In the genomic region with DNA sequence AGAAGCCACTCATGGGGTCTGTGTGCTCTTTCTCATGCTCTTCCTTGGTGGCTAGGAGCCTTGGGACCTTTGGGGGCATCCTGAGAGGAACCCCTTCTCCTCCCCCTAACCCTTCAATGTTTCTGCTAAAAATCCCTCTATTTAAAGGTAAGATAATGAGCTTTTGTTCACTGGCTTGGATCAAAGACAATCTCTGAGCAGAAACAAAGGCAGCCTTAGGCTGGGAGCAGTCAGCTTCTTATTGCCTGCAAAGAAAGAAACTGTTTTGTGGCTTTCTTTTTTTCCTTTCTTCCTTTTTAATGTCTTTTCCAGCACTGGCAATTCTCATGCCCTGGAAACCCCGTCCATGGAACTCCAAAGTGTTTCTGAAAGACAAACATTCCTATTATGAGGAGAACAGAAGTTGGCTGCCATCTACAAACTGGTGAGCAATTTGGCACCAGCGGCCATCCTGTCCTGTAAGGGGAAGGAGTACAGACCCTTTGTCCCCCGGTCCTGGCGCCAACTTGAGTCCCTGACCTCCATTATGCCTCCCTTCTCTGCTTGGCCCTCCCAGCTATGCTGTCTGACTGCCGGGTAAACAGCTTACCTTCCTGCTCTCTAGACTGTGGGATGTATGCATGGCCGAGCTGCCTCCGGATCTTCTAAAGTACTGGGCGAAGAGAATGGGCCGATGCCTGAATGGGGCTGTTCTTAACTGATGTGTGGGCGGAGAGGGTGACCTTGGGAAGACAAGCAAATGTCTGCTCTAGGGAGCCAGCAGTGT, we compare ENCODE assay signal across 10 mouse cellular contexts. TPM values are rescaled to one million over a fixed set of nuclear protein-coding genes. Genes with fewer than 3 reads are reported as not detected.
DNase-seq lines count a peak whose midpoint lies in the region; ATAC-seq and TF ChIP-seq lines count a peak whose summit lies in the region.
"Had no signal": no experiment of that assay in that cellular context is flagged by ENCODE, and none has a peak within 500 bp of the region (broad histone marks: within the 10 kb centered on the region; RNA-seq: fewer than 3 reads in every experiment).

No protein-coding gene starts in this region.

- no peak overlapping the region for H3K4me3 ChIP-seq in cortical plate, adult 2 months (ENCODE audit: insufficient read depth, low read length)
- H3K4me3 ChIP-seq in hindbrain, embryonic 13.5 days: no peak overlapping the region
- H3K4me3 ChIP-seq in testis, adult 2 months (ENCODE audit: control insufficient read depth, low read depth, low read length): peak overlapping the region; percentile 54
- H3K4me3 ChIP-seq: heart, embryonic 15.5 days had no signal

- no peaks in the 10 kb centered on the region for H3K9me3 ChIP-seq in hindbrain, embryonic 13.5 days
- H3K9me3 ChIP-seq: heart, embryonic 15.5 days had no signal

- 15% methylated on average over 10 of the region's 10 CpGs for WGBS in hindbrain, embryonic 13.5 days

- peak; percentile 11 for DNase-seq in cerebellum, adult 11 months
- DNase-seq in lung, postnatal 36 days: peak; percentile 24
- no peak for DNase-seq in B cell, adult 2 months

- H3K9ac ChIP-seq in hindbrain, embryonic 13.5 days: no peak overlapping the region
- H3K9ac ChIP-seq: heart, embryonic 15.5 days had no signal

- no peaks in the 10 kb centered on the region for H3K4me1 ChIP-seq in cortical plate, adult 2 months (ENCODE audit: control insufficient read depth, insufficient read depth, low read length)
- H3K4me1 ChIP-seq in hindbrain, embryonic 13.5 days (replicated peaks): peaks cover 38% of the 10 kb centered on the region
- H3K4me1 ChIP-seq in testis, adult 2 months (ENCODE audit: control insufficient read depth, insufficient read depth, low read length): peaks cover 6% of the 10 kb centered on the region
- H3K4me1 ChIP-seq: heart, embryonic 15.5 days had no signal

- no peak for ATAC-seq in cerebellum, adult (ENCODE audit: insufficient number of reproducible peaks, low FRiP score, low TSS enrichment)
- ATAC-seq in hindbrain, embryonic 13.5 days (ENCODE audit: low FRiP score): peak; percentile 88
- ATAC-seq in erythroblast, adult 5-6 weeks (replicated peaks; ENCODE audit: low FRiP score, poor library complexity, severe bottlenecking): no peak

- TF ChIP-seq POLR2A in cortical plate, adult 2 months (IDR thresholded peaks at IDR 0.05; ENCODE audit: extremely low read depth, insufficient read depth, low read length): no peak
- peak; percentile 56; the same call in 1 of the 2 replicates for TF ChIP-seq POLR2A in testis, adult 2 months (IDR thresholded peaks at IDR 0.05; ENCODE audit: control insufficient read depth, low read depth, low read length)

- H3K4me2 ChIP-seq in hindbrain, embryonic 13.5 days: no peak overlapping the region
- H3K4me2 ChIP-seq: heart, embryonic 15.5 days had no signal

- H3K27me3 ChIP-seq in hindbrain, embryonic 13.5 days: no peaks in the 10 kb centered on the region
- no peaks in the 10 kb centered on the region for H3K27me3 ChIP-seq in testis, adult 2 months (ENCODE audit: control insufficient read depth, insufficient read depth, low read length)
- H3K27me3 ChIP-seq: heart, embryonic 15.5 days had no signal

- no peak for TF ChIP-seq CTCF in cortical plate, adult 2 months (IDR thresholded peaks at IDR 0.05; ENCODE audit: extremely low read depth, insufficient read depth, low read length)
- TF ChIP-seq CTCF in testis, adult 2 months (IDR thresholded peaks at IDR 0.05; ENCODE audit: control insufficient read depth, insufficient read depth, insufficient replicate concordance, low read depth, low read length): no peak

- H3K27ac ChIP-seq in cortical plate, adult 2 months (ENCODE audit: insufficient read depth, low read length): peak overlapping the region; percentile 93
- peak overlapping the region; percentile 81 for H3K27ac ChIP-seq in hindbrain, embryonic 13.5 days
- peak overlapping the region; percentile 64; the same call in 1 of the 2 replicates for H3K27ac ChIP-seq in testis, adult 2 months (ENCODE audit: control insufficient read depth, insufficient read depth, low read depth, low read length)
- H3K27ac ChIP-seq: heart, embryonic 15.5 days had no signal

- no peaks in the 10 kb centered on the region for H3K36me3 ChIP-seq in hindbrain, embryonic 13.5 days
- no peaks in the 10 kb centered on the region for H3K36me3 ChIP-seq in testis, adult 2 months (ENCODE audit: control insufficient read depth, insufficient read depth, low read length)
- H3K36me3 ChIP-seq: heart, embryonic 15.5 days had no signal

RNA-seq across cellular contexts. Expression of gene Pabpc6, which starts 56.4 kb away (rescaled TPM):
- polyA plus RNA-seq in cortical plate, adult 2 months (2012; rRNA removed): 0.02 TPM in 1 of 2 replicates, not detected in the other
- not detected in 2 replicates for polyA plus RNA-seq in hindbrain, embryonic 13.5 days (2015; fragmentation: Nextera tagmentation; extraction: Ambion mirVana)
- 152 and 153 TPM in 2 replicates for polyA plus RNA-seq in testis, adult 2 months (2012; rRNA removed)
- not detected in 2 replicates for total RNA-seq in erythroblast, adult 5-6 weeks (2015; ENCODE audit: low replicate concordance)
- total RNA-seq in erythroblast, adult 5-6 weeks (2017; ENCODE audit: low replicate concordance): not detected in 2 replicates
- polyA plus RNA-seq: heart, embryonic 15.5 days; lung, embryonic 16.5 days had no signal

Comparison
In these comparisons a context has a peak if more than half of its experiments do, and no peak if none do; other contexts are left out.
1. DNase-seq: peak in cerebellum, adult 11 months (single experiment) and lung, postnatal 36 days (single experiment); none in B cell, adult 2 months (0 of 2).
2. RNA of gene Pabpc6, which starts 56.4 kb away (polyA plus RNA-seq): 152 to 153 TPM in testis, adult 2 months; 0.02 TPM in cortical plate, adult 2 months and not detected in hindbrain, embryonic 13.5 days; every median in the first group is over 100 times any median in the second.
3. Peak in every context shown above with its lines, with median percentiles within 50 percentile points of each other: H3K27ac ChIP-seq.